Mouse (Mus musculus): Measurements from ENCODE around the gene Nectin2. TPM values are rescaled to one million over a fixed set of nuclear protein-coding genes. Genes with fewer than 3 reads are reported as not detected.

Nectin2 gene
- polyA plus RNA-seq, 1 experiment = 11.4 TPM

DNA sequence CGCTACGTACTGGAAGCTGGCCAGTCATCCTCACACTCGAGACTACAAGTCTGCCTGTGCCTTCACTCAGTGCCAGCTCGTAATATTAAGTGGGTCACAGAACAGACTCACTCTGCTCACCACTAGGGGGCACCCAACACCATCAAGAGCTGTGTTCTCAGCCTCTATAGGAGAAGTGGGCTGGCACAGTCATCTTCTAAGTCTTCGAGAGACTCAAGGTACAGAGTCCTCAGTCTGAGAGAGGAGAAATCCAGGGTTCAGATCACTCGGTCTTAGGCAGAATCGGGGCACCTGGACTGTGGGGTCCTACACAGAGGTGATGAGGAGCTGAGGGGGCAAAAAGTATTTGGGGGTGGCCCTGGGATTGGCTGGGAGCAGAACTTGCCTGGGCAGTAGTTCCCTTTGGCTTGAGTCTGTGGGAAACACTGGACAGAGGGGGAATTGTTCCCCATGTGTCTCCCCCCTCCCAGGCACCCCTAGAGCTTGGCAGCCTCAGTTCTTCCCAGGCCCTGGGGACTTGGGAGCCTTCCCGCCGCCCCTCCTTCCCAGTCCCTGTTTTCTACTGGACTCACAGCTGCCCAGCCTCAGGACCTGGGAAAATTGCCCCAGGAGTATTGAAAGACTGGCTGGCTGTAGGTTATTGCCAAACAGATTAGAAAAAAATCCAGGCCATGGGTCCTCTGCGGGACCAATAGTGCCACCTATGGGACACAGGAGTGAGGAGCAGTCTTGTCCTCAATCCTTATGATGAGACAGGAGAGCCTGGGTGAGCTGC is 81.1 kb downstream of the Nectin2 start:
- 11% methylated on average over 10 of the region's 10 CpGs for WGBS
- no peak overlapping the region for H3K27ac ChIP-seq (ENCODE audit: control insufficient read depth, insufficient read depth, low read length)
- no peak overlapping the region for H3K4me3 ChIP-seq (ENCODE audit: control insufficient read depth, insufficient read depth, low read length)
- H3K27me3 ChIP-seq (ENCODE audit: control insufficient read depth, insufficient read depth, low read length) = no peaks in the 10 kb centered on the region
- peak; percentile 88 for DNase-seq
- no peaks in the 10 kb centered on the region for H3K36me3 ChIP-seq (ENCODE audit: control insufficient read depth, insufficient read depth, low read length)
- H3K4me1 ChIP-seq (replicated peaks; ENCODE audit: control insufficient read depth, insufficient read depth, low read length) = peaks cover 11% of the 10 kb centered on the region
- TF ChIP-seq CTCF (IDR thresholded peaks at IDR 0.05; ENCODE audit: borderline replicate concordance, control insufficient read depth, extremely low read depth, insufficient read depth, low read length, poor library complexity) (peak; percentile 21; the same call in 1 of the 2 replicates), POLR2A (IDR thresholded peaks at IDR 0.05; ENCODE audit: control insufficient read depth, extremely low read depth, insufficient read depth, low read length, poor library complexity) (no peak)

GRCm38 (mm10) chr7:19667434-19667833 is 82.8 kb downstream of the Nectin2 start:
- H3K4me1 ChIP-seq (replicated peaks; ENCODE audit: control insufficient read depth, insufficient read depth, low read length) = peaks cover 19% of the 10 kb centered on the region
- no peak for TF ChIP-seq POLR2A (IDR thresholded peaks at IDR 0.05; ENCODE audit: control insufficient read depth, extremely low read depth, insufficient read depth, low read length, poor library complexity)
- TF ChIP-seq CTCF (IDR thresholded peaks at IDR 0.05; ENCODE audit: borderline replicate concordance, control insufficient read depth, extremely low read depth, insufficient read depth, low read length, poor library complexity) = no peak
- 84% methylated on average over 2 of the region's 2 CpGs for WGBS
- DNase-seq = no peak
- no peaks in the 10 kb centered on the region for H3K36me3 ChIP-seq (ENCODE audit: control insufficient read depth, insufficient read depth, low read length)
- no peak overlapping the region; the same call in 1 of the 2 replicates for H3K27ac ChIP-seq (ENCODE audit: control insufficient read depth, insufficient read depth, low read length)
- H3K27me3 ChIP-seq (ENCODE audit: control insufficient read depth, insufficient read depth, low read length) = no peaks in the 10 kb centered on the region
- H3K4me3 ChIP-seq (ENCODE audit: control insufficient read depth, insufficient read depth, low read length) = no peak overlapping the region

GRCm38 (mm10) chr7:19666750-19667149 is 83.5 kb downstream of the Nectin2 start:
- Histone ChIP-seq H3K4me3 (ENCODE audit: control insufficient read depth, insufficient read depth, low read length) (no peak overlapping the region), H3K36me3 (ENCODE audit: control insufficient read depth, insufficient read depth, low read length) (no peaks in the 10 kb centered on the region), H3K27ac (ENCODE audit: control insufficient read depth, insufficient read depth, low read length) (no peak overlapping the region), H3K4me1 (replicated peaks; ENCODE audit: control insufficient read depth, insufficient read depth, low read length) (peaks cover 19% of the 10 kb centered on the region), H3K27me3 (ENCODE audit: control insufficient read depth, insufficient read depth, low read length) (no peaks in the 10 kb centered on the region)
- whole genome bisulfite sequencing = 89% methylated on average over 3 of the region's 3 CpGs
- DNase-seq = no peak
- no peak for TF ChIP-seq CTCF (IDR thresholded peaks at IDR 0.05; ENCODE audit: borderline replicate concordance, control insufficient read depth, extremely low read depth, insufficient read depth, low read length, poor library complexity)
- TF ChIP-seq POLR2A (IDR thresholded peaks at IDR 0.05; ENCODE audit: control insufficient read depth, extremely low read depth, insufficient read depth, low read length, poor library complexity) = no peak

Other genes starting within 250 kb of the Nectin2 start
- gene Bloc1s3, start 242.1 kb downstream of the Nectin2 start, polyA plus RNA-seq (2012; rRNA removed) = 13.2 and 15.5 TPM in 2 replicates
- gene Trappc6a, start 242.1 kb downstream of the Nectin2 start, polyA plus RNA-seq (2012; rRNA removed) = 86.7 and 90.2 TPM in 2 replicates
- 1.1 and 1.2 TPM in 2 replicates for gene Nkpd1, start 232.6 kb downstream of the Nectin2 start, polyA plus RNA-seq (2012; rRNA removed)
- gene Ppp1r37, start 187.4 kb downstream of the Nectin2 start, polyA plus RNA-seq (2012; rRNA removed) = 130 and 137 TPM in 2 replicates
- gene Zfp296, start 173.2 kb downstream of the Nectin2 start, polyA plus RNA-seq (2012; rRNA removed) = 4.5 and 4.7 TPM in 2 replicates
- 121 and 130 TPM in 2 replicates for gene Gemin7, start 172.9 kb downstream of the Nectin2 start, polyA plus RNA-seq (2012; rRNA removed)
- 240 and 315 TPM in 2 replicates for gene Clasrp, start 146.0 kb downstream of the Nectin2 start, polyA plus RNA-seq (2012; rRNA removed)
- gene Relb, start 121.0 kb downstream of the Nectin2 start, polyA plus RNA-seq (2012; rRNA removed) = 66.9 and 75.6 TPM in 2 replicates
- 136 and 142 TPM in 2 replicates for gene Clptm1, start 85.5 kb downstream of the Nectin2 start, polyA plus RNA-seq (2012; rRNA removed)
- 6.7 and 7.1 TPM in 2 replicates for gene Apoc2, start 72.5 kb downstream of the Nectin2 start, polyA plus RNA-seq (2012; rRNA removed)
- gene Gm44805, start 69.1 kb downstream of the Nectin2 start, polyA plus RNA-seq (2012; rRNA removed) = not detected in 2 replicates
- gene Apoc4, start 69.0 kb downstream of the Nectin2 start, polyA plus RNA-seq (2012; rRNA removed) = 1.5 and 6.2 TPM in 2 replicates
- gene Apoc1, start 57.8 kb downstream of the Nectin2 start, polyA plus RNA-seq (2012; rRNA removed) = 24.8 and 38.0 TPM in 2 replicates
- 1,583 and 2,086 TPM in 2 replicates for gene Apoe, start 51.3 kb downstream of the Nectin2 start, polyA plus RNA-seq (2012; rRNA removed)
- 109 and 120 TPM in 2 replicates for gene Tomm40, start 35.0 kb downstream of the Nectin2 start, polyA plus RNA-seq (2012; rRNA removed)
- 36.4 and 55.5 TPM in 2 replicates for gene Bcam, start 20.5 kb upstream of the Nectin2 start, polyA plus RNA-seq (2012; rRNA removed)
- 2.4 and 2.8 TPM in 2 replicates for gene Cblc, start 46.3 kb upstream of the Nectin2 start, polyA plus RNA-seq (2012; rRNA removed)
- gene Bcl3, start 72.3 kb upstream of the Nectin2 start, polyA plus RNA-seq (2012; rRNA removed) = 54.4 and 67.2 TPM in 2 replicates
- gene Gm19345, start 101.5 kb upstream of the Nectin2 start, polyA plus RNA-seq (2012; rRNA removed) = 0.36 and 0.57 TPM in 2 replicates
- gene Ceacam16, start 110.8 kb upstream of the Nectin2 start, polyA plus RNA-seq (2012; rRNA removed) = 3.3 and 3.9 TPM in 2 replicates
- 0.30 and 0.36 TPM in 2 replicates for gene Ceacam19, start 137.5 kb upstream of the Nectin2 start, polyA plus RNA-seq (2012; rRNA removed)
- gene Pvr, start 170.7 kb upstream of the Nectin2 start, polyA plus RNA-seq (2012; rRNA removed) = 74.9 and 82.4 TPM in 2 replicates
- 17.3 and 22.4 TPM in 2 replicates for gene Igsf23, start 200.3 kb upstream of the Nectin2 start, polyA plus RNA-seq (2012; rRNA removed)
- gene Ceacam20, start 214.9 kb upstream of the Nectin2 start, polyA plus RNA-seq (2012; rRNA removed) = 0.49 and 0.57 TPM in 2 replicates
- gene Nlrp9b, start 241.0 kb upstream of the Nectin2 start, polyA plus RNA-seq (2012; rRNA removed) = 0.03 TPM in 1 of 2 replicates, not detected in the other